Mouse (Mus musculus) embryonic facial prominence, embryonic 10.5 days (tissue): ENCODE data around the gene Serpinb13. TPM values are rescaled to one million over a fixed set of nuclear protein-coding genes. Genes with fewer than 3 reads are reported as not detected.

Experiments used
- DNase-seq: peaks from one replicate; pipeline ENCODE4 v3.0.0-alpha.2; 2017; ENCODE audit warnings: low spot score
- H3K27ac ChIP-seq: fragments of 300-500 bp; sonication (generic); replicated peaks from 2 replicates; pipeline ENCODE4 v1.5.1; 2016; ENCODE audit warnings: mild to moderate bottlenecking
- H3K27me3 ChIP-seq: fragments of 300-500 bp; sonication (generic); replicated peaks from 2 replicates; pipeline ENCODE4 v1.6.1; 2016; ENCODE audit warnings: low read depth, mild to moderate bottlenecking; ENCODE audit not compliant: poor library complexity, severe bottlenecking
- H3K36me3 ChIP-seq: fragments of 300-500 bp; sonication (generic); replicated peaks from 2 replicates; pipeline ENCODE4 v1.6.1; 2016; ENCODE audit warnings: mild to moderate bottlenecking, moderate library complexity
- H3K4me1 ChIP-seq: fragments of 300-500 bp; sonication (generic); 2 replicates; pipeline ENCODE4 v1.6.1; 2016
- H3K4me3 ChIP-seq: fragments of 300-500 bp; sonication (generic); 2 replicates; pipeline ENCODE4 v1.5.1; 2016; ENCODE audit warnings: mild to moderate bottlenecking, moderate library complexity
- H3K9me3 ChIP-seq: fragments of 300-500 bp; sonication (generic); 2 replicates; pipeline ENCODE4 v1.6.1; 2016; ENCODE audit warnings: mild to moderate bottlenecking
- WGBS: fragments of 180-500 bp; shearing (Covaris S2); methylation state at CpG from one replicate; pipeline ENCODE4 v1.1.7; 2016; 5-methylcytosine and 5-hydroxymethylcytosine counted together
- polyA plus RNA-seq: library from polyadenylated mRNA; unstranded; fragments of >200 nt; fragmentation: Nextera tagmentation; extraction: Ambion mirVana; gene quantifications from 2 replicates; pipeline ENCODE4 v1.2.1, GENCODE M21; 2016

Serpinb13 gene
- polyA plus RNA-seq: not detected in 2 replicates

- H3K9me3 ChIP-seq: no peaks in the 10 kb centered on the region
- no peak within 1 kb of the TSS for H3K4me3 ChIP-seq
- H3K27ac ChIP-seq: no peak within 1 kb of the TSS
- H3K36me3 ChIP-seq: no peaks in the 10 kb centered on the region
- H3K27me3 ChIP-seq: no peaks in the 10 kb centered on the region
- no peaks in the 10 kb centered on the region for H3K4me1 ChIP-seq
- DNase-seq: no peak
Observed at GRCm38 (mm10) chr1:106980684-106981083, at the start of gene Serpinb13. Gene Serpinb13 (plus strand): TSS chr1:106980984.

GRCm38 (mm10) chr1:106931954-106932353, 48.8 kb upstream of the Serpinb13 start:
- Histone ChIP-seq H3K9me3 (no peaks in the 10 kb centered on the region), H3K4me3 (no peak overlapping the region), H3K27ac (no peak overlapping the region), H3K27me3 (no peaks in the 10 kb centered on the region), H3K4me1 (no peaks in the 10 kb centered on the region), H3K36me3 (no peaks in the 10 kb centered on the region)
- DNase-seq: no peak
- 85% methylated on average over 4 of the region's 4 CpGs for WGBS

- no peaks in the 10 kb centered on the region for H3K27me3 ChIP-seq
- no peaks in the 10 kb centered on the region for H3K4me1 ChIP-seq
- no peaks in the 10 kb centered on the region for H3K9me3 ChIP-seq
- no peak overlapping the region for H3K4me3 ChIP-seq
- no peak for DNase-seq
- H3K27ac ChIP-seq: no peak overlapping the region
- H3K36me3 ChIP-seq: no peaks in the 10 kb centered on the region
Observed at GRCm38 (mm10) chr1:106933658-106934057, 47.1 kb upstream of the Serpinb13 start.

- 82% methylated on average over 6 of the region's 6 CpGs for WGBS
- Histone ChIP-seq H3K36me3 (no peaks in the 10 kb centered on the region), H3K9me3 (no peaks in the 10 kb centered on the region), H3K4me3 (no peak within 1 kb of the TSS), H3K27me3 (no peaks in the 10 kb centered on the region), H3K4me1 (no peaks in the 10 kb centered on the region), H3K27ac (no peak within 1 kb of the TSS)
- no peak for DNase-seq
Observed at GRCm38 (mm10) chr1:106934265-106934664, 46.5 kb upstream of the Serpinb13 start, which contains the start of gene Serpinb12. Gene Serpinb12 (plus strand): TSS chr1:106934449.

- WGBS: 76% methylated on average over 1 of the region's 1 CpGs
- H3K4me1 ChIP-seq: no peaks in the 10 kb centered on the region
- H3K27me3 ChIP-seq: no peaks in the 10 kb centered on the region
- H3K36me3 ChIP-seq: no peaks in the 10 kb centered on the region
- H3K27ac ChIP-seq: no peak overlapping the region
- H3K4me3 ChIP-seq: no peak overlapping the region
- no peaks in the 10 kb centered on the region for H3K9me3 ChIP-seq
- no peak for DNase-seq
Observed at GRCm38 (mm10) chr1:106947217-106947616, 33.6 kb upstream of the Serpinb13 start.

GRCm38 (mm10) chr1:106959981-106960380, 20.8 kb upstream of the Serpinb13 start:
- H3K27me3 ChIP-seq: no peaks in the 10 kb centered on the region
- no peaks in the 10 kb centered on the region for H3K9me3 ChIP-seq
- WGBS: 71% methylated on average over 3 of the region's 3 CpGs
- no peak for DNase-seq
- no peak overlapping the region for H3K27ac ChIP-seq
- no peak overlapping the region for H3K4me3 ChIP-seq
- H3K4me1 ChIP-seq: no peaks in the 10 kb centered on the region
- H3K36me3 ChIP-seq: no peaks in the 10 kb centered on the region

GRCm38 (mm10) chr1:106961023-106961422, 19.8 kb upstream of the Serpinb13 start:
- Histone ChIP-seq H3K27ac (no peak overlapping the region), H3K4me3 (no peak overlapping the region), H3K9me3 (no peaks in the 10 kb centered on the region), H3K27me3 (no peaks in the 10 kb centered on the region), H3K4me1 (no peaks in the 10 kb centered on the region), H3K36me3 (no peaks in the 10 kb centered on the region)
- WGBS: 50% methylated on average over 3 of the region's 3 CpGs
- no peak for DNase-seq

- no peak overlapping the region for H3K4me3 ChIP-seq
- H3K36me3 ChIP-seq: no peaks in the 10 kb centered on the region
- 91% methylated on average over 1 of the region's 1 CpGs for WGBS
- H3K27ac ChIP-seq: no peak overlapping the region
- no peaks in the 10 kb centered on the region for H3K9me3 ChIP-seq
- no peaks in the 10 kb centered on the region for H3K4me1 ChIP-seq
- no peak for DNase-seq
- H3K27me3 ChIP-seq: no peaks in the 10 kb centered on the region
Observed at GRCm38 (mm10) chr1:106983092-106983491, 2.3 kb downstream of the Serpinb13 start.

GRCm38 (mm10) chr1:106983865-106984264, 3.1 kb downstream of the Serpinb13 start:
- Histone ChIP-seq H3K27me3 (no peaks in the 10 kb centered on the region), H3K27ac (no peak overlapping the region), H3K9me3 (no peaks in the 10 kb centered on the region), H3K4me3 (no peak overlapping the region), H3K36me3 (no peaks in the 10 kb centered on the region), H3K4me1 (no peaks in the 10 kb centered on the region)
- DNase-seq: no peak
- 73% methylated on average over 2 of the region's 2 CpGs for WGBS

- Histone ChIP-seq H3K9me3 (no peaks in the 10 kb centered on the region), H3K36me3 (no peaks in the 10 kb centered on the region), H3K4me1 (no peaks in the 10 kb centered on the region), H3K4me3 (no peak overlapping the region), H3K27ac (no peak overlapping the region), H3K27me3 (no peaks in the 10 kb centered on the region)
- no peak for DNase-seq
- WGBS: 84% methylated on average over 13 of the region's 13 CpGs
Observed at GRCm38 (mm10) chr1:107000424-107000823, 19.6 kb downstream of the Serpinb13 start.

GRCm38 (mm10) chr1:107001754-107002153, 21.0 kb downstream of the Serpinb13 start:
- Histone ChIP-seq H3K27ac (no peak overlapping the region), H3K4me3 (no peak overlapping the region), H3K9me3 (no peaks in the 10 kb centered on the region), H3K27me3 (no peaks in the 10 kb centered on the region), H3K36me3 (no peaks in the 10 kb centered on the region), H3K4me1 (no peaks in the 10 kb centered on the region)
- 82% methylated on average over 2 of the region's 2 CpGs for WGBS
- no peak for DNase-seq

- Histone ChIP-seq H3K27ac (no peak overlapping the region), H3K27me3 (no peaks in the 10 kb centered on the region), H3K4me1 (no peaks in the 10 kb centered on the region), H3K9me3 (no peaks in the 10 kb centered on the region), H3K36me3 (no peaks in the 10 kb centered on the region), H3K4me3 (no peak overlapping the region)
- no peak for DNase-seq
- WGBS: 75% methylated on average over 3 of the region's 3 CpGs
Observed at GRCm38 (mm10) chr1:107006316-107006715, 25.5 kb downstream of the Serpinb13 start.

GRCm38 (mm10) chr1:107014530-107014929, 33.7 kb downstream of the Serpinb13 start:
- Histone ChIP-seq H3K27me3 (no peaks in the 10 kb centered on the region), H3K36me3 (no peaks in the 10 kb centered on the region), H3K9me3 (no peaks in the 10 kb centered on the region), H3K27ac (no peak overlapping the region), H3K4me3 (no peak overlapping the region), H3K4me1 (no peaks in the 10 kb centered on the region)
- WGBS: 45% methylated on average over 2 of the region's 2 CpGs
- DNase-seq: peak; percentile 38

GRCm38 (mm10) chr1:107015210-107015609, 34.4 kb downstream of the Serpinb13 start:
- H3K27me3 ChIP-seq: no peaks in the 10 kb centered on the region
- no peaks in the 10 kb centered on the region for H3K4me1 ChIP-seq
- no peak overlapping the region for H3K4me3 ChIP-seq
- H3K9me3 ChIP-seq: no peaks in the 10 kb centered on the region
- no peaks in the 10 kb centered on the region for H3K36me3 ChIP-seq
- 86% methylated on average over 7 of the region's 7 CpGs for WGBS
- DNase-seq: no peak
- no peak overlapping the region for H3K27ac ChIP-seq
